Mouse (Mus musculus): Measurements from ENCODE around the gene Dennd1a.

GRCm38 (mm10) chr2:37926133-37926503, 361.1 kb downstream of the Dennd1a start:
- TF ChIP-seq CTCF (conservative IDR thresholded peaks at IDR 0.05; ENCODE audit: insufficient read depth, insufficient read length, low read depth, low read length): no peak
- no peak for TF ChIP-seq POLR2A (IDR thresholded peaks at IDR 0.05; ENCODE audit: low read depth, low read length)
